Mouse (Mus musculus) MEL (cell line): ENCODE data around the gene Plekha8. TPM values are rescaled to one million over a fixed set of nuclear protein-coding genes. Genes with fewer than 3 reads are reported as not detected.

Experiments used
- DNase-seq: peaks from one replicate; pipeline ENCODE4 v3.0.0; 2011; ENCODE audit warnings: low read depth, low spot score
- H3K27ac ChIP-seq: 2 replicates; pipeline ENCODE4 v1.5.1; 2012; ENCODE audit warnings: low read depth, mild to moderate bottlenecking, control low read depth, low read length, moderate library complexity; ENCODE audit not compliant: control insufficient read depth
- H3K27me3 ChIP-seq, 2 experiments: fragments of 150-350 bp in 1 of 2; sonication (generic) in 1 of 2; 2 replicates each; pipeline ENCODE4 v1.6.1; 2012; ENCODE audit warnings: low read length in 2 of 2, mild to moderate bottlenecking in 2 of 2, improper control_type of control experiment in 1 of 2, moderate library complexity in 1 of 2; ENCODE audit not compliant: insufficient read depth in 2 of 2, control insufficient read depth in 1 of 2
- H3K36me3 ChIP-seq, 2 experiments: 2 replicates each; pipeline ENCODE4 v1.6.1; 2012 to 2014; ENCODE audit warnings: low read length in 2 of 2, improper control_type of control experiment in 1 of 2, inconsistent platforms in 1 of 2, mild to moderate bottlenecking in 1 of 2; ENCODE audit not compliant: insufficient read depth in 2 of 2, control insufficient read depth in 1 of 2
- H3K4me1 ChIP-seq, 2 experiments: fragments of 150-350 bp in 1 of 2; sonication (generic) in 1 of 2; 2 replicates each; pipeline ENCODE4 v1.6.1; 2012; ENCODE audit warnings: low read length in 2 of 2, improper control_type of control experiment in 1 of 2, mild to moderate bottlenecking in 1 of 2; ENCODE audit not compliant: insufficient read depth in 2 of 2, control insufficient read depth in 1 of 2
- H3K4me3 ChIP-seq, 2 experiments: fragments of 150-350 bp in 1 of 2; sonication (generic) in 1 of 2; 2 replicates each; pipeline ENCODE4 v1.5.1; 2012; ENCODE audit warnings: low read depth in 2 of 2, low read length in 2 of 2, mild to moderate bottlenecking in 2 of 2, moderate library complexity in 2 of 2, control low read depth in 1 of 2, improper control_type of control experiment in 1 of 2; ENCODE audit not compliant: control insufficient read depth in 1 of 2, insufficient read depth in 1 of 2
- H3K79me2 ChIP-seq: 2 replicates; pipeline ENCODE4 v1.6.1; 2012; ENCODE audit warnings: mild to moderate bottlenecking, low read length, moderate library complexity; ENCODE audit not compliant: control insufficient read depth, poor library complexity, insufficient read depth
- H3K9ac ChIP-seq: 2 replicates; pipeline ENCODE4 v1.6.1; 2012; ENCODE audit warnings: low read depth, mild to moderate bottlenecking, control low read depth, low read length, moderate library complexity; ENCODE audit not compliant: control insufficient read depth, poor library complexity, severe bottlenecking
- H3K9me3 ChIP-seq: fragments of 150-350 bp; sonication (generic); replicated peaks from 2 replicates; pipeline ENCODE4 v1.6.1; 2012; ENCODE audit warnings: mild to moderate bottlenecking, low read length, improper control_type of control experiment, moderate library complexity; ENCODE audit not compliant: insufficient read depth
- BHLHE40 ChIP-seq: IDR thresholded peaks from 2 replicates; pipeline ENCODE4 v1.6.1; 2012; ENCODE audit warnings: low read depth, mild to moderate bottlenecking, inconsistent platforms, low read length, improper control_type of control experiment, borderline replicate concordance
- CHD2 ChIP-seq: IDR thresholded peaks from 2 replicates; pipeline ENCODE4 v1.6.1; 2011; ENCODE audit warnings: low read length, improper control_type of control experiment
- EP300 ChIP-seq, 2 experiments: IDR thresholded peaks; 2 replicates each; pipeline ENCODE4 v1.6.1; 2011; ENCODE audit warnings: improper control_type of control experiment in 2 of 2, low read length in 2 of 2, low read depth in 1 of 2, mild to moderate bottlenecking in 1 of 2
- ETS1 ChIP-seq: IDR thresholded peaks from 2 replicates; pipeline ENCODE4 v1.6.1; 2012; ENCODE audit warnings: low read depth, mild to moderate bottlenecking, inconsistent platforms, low read length, improper control_type of control experiment, moderate library complexity
- GATA1 ChIP-seq: IDR thresholded peaks from 2 replicates; pipeline ENCODE4 v1.6.1; 2011; ENCODE audit warnings: low read depth, low read length, improper control_type of control experiment
- HCFC1 ChIP-seq: IDR thresholded peaks from 2 replicates; pipeline ENCODE4 v1.6.1; 2012; ENCODE audit warnings: low read depth, mild to moderate bottlenecking, inconsistent platforms, low read length, improper control_type of control experiment, moderate library complexity
- KAT2A ChIP-seq: conservative IDR thresholded peaks from 2 replicates; pipeline ENCODE4 v1.6.1; 2012; ENCODE audit warnings: low read depth, low read length, improper control_type of control experiment, inconsistent platforms
- MAFK ChIP-seq: IDR thresholded peaks from 2 replicates; pipeline ENCODE4 v1.6.1; 2011; ENCODE audit warnings: low read depth, mild to moderate bottlenecking, low read length, improper control_type of control experiment, borderline replicate concordance
- MAZ ChIP-seq: IDR thresholded peaks from 2 replicates; pipeline ENCODE4 v1.6.1; 2012; ENCODE audit warnings: low read depth, mild to moderate bottlenecking, inconsistent platforms, low read length, improper control_type of control experiment
- MXI1 ChIP-seq: IDR thresholded peaks from 2 replicates; pipeline ENCODE4 v1.6.1; 2011; ENCODE audit warnings: mild to moderate bottlenecking, low read depth, low read length, improper control_type of control experiment
- MYB ChIP-seq: IDR thresholded peaks from 2 replicates; pipeline ENCODE4 v1.6.1; 2011; ENCODE audit warnings: mild to moderate bottlenecking, low read depth, low read length, improper control_type of control experiment
- NELFE ChIP-seq: IDR thresholded peaks from 2 replicates; pipeline ENCODE4 v1.6.1; 2011; ENCODE audit warnings: low read depth, low read length, improper control_type of control experiment
- POLR2AphosphoS5 ChIP-seq: IDR thresholded peaks from 2 replicates; pipeline ENCODE4 v1.6.1; 2012; ENCODE audit warnings: low read depth, borderline replicate concordance, mild to moderate bottlenecking, inconsistent platforms, low read length, moderate library complexity, mixed read lengths
- RAD21 ChIP-seq: IDR thresholded peaks from 2 replicates; pipeline ENCODE4 v1.6.1; 2011; ENCODE audit warnings: mild to moderate bottlenecking, low read depth, low read length, improper control_type of control experiment
- RCOR1 ChIP-seq: IDR thresholded peaks from 2 replicates; pipeline ENCODE4 v1.6.1; 2012; ENCODE audit warnings: low read depth, mild to moderate bottlenecking, inconsistent platforms, low read length, improper control_type of control experiment
- SIN3A ChIP-seq: IDR thresholded peaks from 2 replicates; pipeline ENCODE4 v1.6.1; 2012; ENCODE audit warnings: low read length, improper control_type of control experiment, inconsistent platforms
- SMC3 ChIP-seq: IDR thresholded peaks from 2 replicates; pipeline ENCODE4 v1.6.1; 2011; ENCODE audit warnings: low read depth, low read length, improper control_type of control experiment
- TAL1 ChIP-seq: IDR thresholded peaks from 2 replicates; pipeline ENCODE4 v1.6.1; 2012; ENCODE audit warnings: mild to moderate bottlenecking, inconsistent platforms, low read length, moderate library complexity, mixed read lengths
- TCF12 ChIP-seq: IDR thresholded peaks from 2 replicates; pipeline ENCODE4 v1.6.1; 2014; ENCODE audit warnings: low read depth, mild to moderate bottlenecking, inconsistent platforms, low read length, improper control_type of control experiment, moderate library complexity
- USF1 ChIP-seq: IDR thresholded peaks from 2 replicates; pipeline ENCODE4 v1.6.1; 2014; ENCODE audit warnings: low read depth, mild to moderate bottlenecking, inconsistent platforms, low read length, improper control_type of control experiment, moderate library complexity
- USF2 ChIP-seq, 2 experiments: IDR thresholded peaks; 2 replicates each; pipeline ENCODE4 v1.6.1; 2011 to 2012; ENCODE audit warnings: improper control_type of control experiment in 2 of 2, low read length in 2 of 2, borderline replicate concordance in 1 of 2, inconsistent platforms in 1 of 2, low read depth in 1 of 2, mild to moderate bottlenecking in 1 of 2; ENCODE audit not compliant: insufficient read depth in 1 of 2
- ZKSCAN1 ChIP-seq: IDR thresholded peaks from 2 replicates; pipeline ENCODE4 v1.6.1; 2012; ENCODE audit warnings: low read depth, mild to moderate bottlenecking, inconsistent platforms, low read length, improper control_type of control experiment, moderate library complexity
- ZNF384 ChIP-seq: IDR thresholded peaks from 2 replicates; pipeline ENCODE4 v1.6.1; 2012; ENCODE audit warnings: low read depth, mild to moderate bottlenecking, inconsistent platforms, low read length, improper control_type of control experiment
- polyA plus RNA-seq, 2 experiments: library from polyadenylated mRNA; stranded (reverse) in 1 of 2; unstranded in 1 of 2; fragments of >175 nt in 1 of 2; fragments of >200 nt in 1 of 2; gene quantifications; 2 replicates each; pipeline versions ENCODE4 v1.2.1 to v1.2.4; 2012; ENCODE audit warnings: low replicate concordance in 2 of 2, low read depth in 1 of 2; ENCODE audit not compliant: insufficient read length in 2 of 2, insufficient read depth in 1 of 2, missing spikeins in 1 of 2
- total RNA-seq: library from RNA; depleted of rRNA; stranded (reverse); fragments of 300-350 nt; gene quantifications from 2 replicates; pipeline ENCODE4 v1.2.3, GENCODE M21; 2012

The Plekha8 gene
- total and polyA plus RNA-seq, 3 experiments, result 11.6 to 16.8 TPM; not detected in 1

DNA sequence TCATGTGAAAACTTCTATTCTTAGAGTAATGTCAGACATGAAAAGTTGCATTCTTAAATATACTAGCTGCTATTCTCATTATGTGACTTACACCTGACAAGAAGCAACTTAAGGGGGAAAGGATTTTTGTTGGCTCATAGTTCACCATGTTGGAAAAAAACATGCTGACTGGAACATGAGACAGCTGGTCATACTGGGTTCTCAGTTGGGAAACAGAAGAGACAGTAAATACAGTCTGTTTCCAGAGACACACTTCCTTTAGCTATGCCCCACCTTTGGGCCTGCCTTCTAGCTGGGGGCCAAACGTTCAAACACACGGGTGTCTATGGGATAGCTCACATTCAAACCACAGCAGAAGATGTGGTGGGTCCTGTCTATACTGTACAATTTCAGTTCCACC lies 41.3 kb upstream of the Plekha8 start:
- Histone ChIP-seq H3K4me3 (no peak overlapping the region), H3K4me1 (no peaks in the 10 kb centered on the region), H3K9me3 (no peaks in the 10 kb centered on the region), H3K36me3 (no peaks in the 10 kb centered on the region), H3K27me3 (no peaks in the 10 kb centered on the region; a peak in 1 of 4 replicates), H3K27ac (no peak overlapping the region), H3K79me2 (no peaks in the 10 kb centered on the region), H3K9ac (no peak overlapping the region)
- TF ChIP-seq MAFK (no peak), GATA1 (no peak), SIN3A (no peak), RCOR1 (no peak), EP300 (IDR thresholded peaks at IDR 0.05; ENCODE audit: low read depth in 1 of 2, low read length in 2 of 2) (no peak), HCFC1 (no peak), MXI1 (no peak), RAD21 (no peak)
- no peak for DNase-seq

DNA sequence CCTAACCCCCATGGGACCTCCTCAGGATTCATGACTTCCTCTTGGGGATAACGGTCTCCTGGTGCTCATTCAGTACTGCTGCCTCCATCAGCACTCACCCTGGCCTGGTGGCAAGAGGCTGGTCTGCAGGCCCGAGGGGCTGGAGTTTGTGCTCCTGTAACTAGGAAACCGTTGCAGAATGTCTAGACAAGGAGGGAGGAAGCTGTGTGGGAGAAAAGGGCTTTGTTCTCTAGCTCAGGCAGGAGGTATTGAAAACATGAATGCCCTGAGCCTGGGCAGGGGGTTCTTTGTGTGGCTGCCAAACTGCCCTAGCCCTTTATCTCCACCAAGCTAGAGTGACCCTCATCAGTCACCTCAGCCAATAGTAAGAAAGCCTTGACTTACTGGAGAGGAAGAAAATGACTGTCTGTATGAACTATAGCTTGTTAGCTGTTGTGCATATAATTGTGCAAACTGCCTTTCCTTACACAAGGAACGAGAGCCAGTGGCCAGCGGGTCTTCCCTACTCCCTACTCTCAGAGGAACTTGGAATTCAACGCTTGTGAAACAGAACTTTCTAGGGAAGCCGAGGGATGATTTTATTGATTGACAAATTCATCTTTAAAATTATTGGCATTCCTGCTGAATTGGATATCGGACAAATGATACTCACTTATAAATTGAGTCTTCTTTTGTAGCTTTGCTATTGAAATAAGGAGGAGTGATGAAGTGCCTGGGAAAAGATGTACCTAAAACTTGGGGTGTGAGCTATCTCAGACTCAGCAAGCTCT lies 40.4 kb upstream of the Plekha8 start:
- Histone ChIP-seq H3K27me3 (no peaks in the 10 kb centered on the region; a peak in 1 of 4 replicates), H3K9me3 (no peaks in the 10 kb centered on the region), H3K4me1 (no peaks in the 10 kb centered on the region), H3K27ac (no peak overlapping the region), H3K4me3 (no peak overlapping the region), H3K9ac (no peak overlapping the region), H3K79me2 (no peaks in the 10 kb centered on the region), H3K36me3 (no peaks in the 10 kb centered on the region)
- TF ChIP-seq USF2 (IDR thresholded peaks at IDR 0.05; ENCODE audit: borderline replicate concordance in 1 of 2, insufficient read depth in 1 of 2, low read depth in 1 of 2, low read length in 2 of 2), result no peak
- TF ChIP-seq CHD2, result no peak
- no peak for TF ChIP-seq ZNF384
- TF ChIP-seq ZKSCAN1, result no peak
- TF ChIP-seq TCF12, result no peak
- no peak for TF ChIP-seq KAT2A
- no peak for TF ChIP-seq SMC3
- no peak for TF ChIP-seq MAZ
- TF ChIP-seq NELFE, result no peak
- TF ChIP-seq HCFC1, result no peak
- no peak for TF ChIP-seq MYB
- TF ChIP-seq POLR2AphosphoS5, result no peak
- TF ChIP-seq RAD21, result no peak
- TF ChIP-seq USF1, result no peak
- TF ChIP-seq SIN3A, result no peak
- TF ChIP-seq RCOR1, result no peak
- no peak for TF ChIP-seq TAL1
- TF ChIP-seq ETS1, result no peak
- no peak for TF ChIP-seq BHLHE40
- DNase-seq, result no peak
